Mouse (Mus musculus): ENCODE data around the gene Cby1.

DNA sequence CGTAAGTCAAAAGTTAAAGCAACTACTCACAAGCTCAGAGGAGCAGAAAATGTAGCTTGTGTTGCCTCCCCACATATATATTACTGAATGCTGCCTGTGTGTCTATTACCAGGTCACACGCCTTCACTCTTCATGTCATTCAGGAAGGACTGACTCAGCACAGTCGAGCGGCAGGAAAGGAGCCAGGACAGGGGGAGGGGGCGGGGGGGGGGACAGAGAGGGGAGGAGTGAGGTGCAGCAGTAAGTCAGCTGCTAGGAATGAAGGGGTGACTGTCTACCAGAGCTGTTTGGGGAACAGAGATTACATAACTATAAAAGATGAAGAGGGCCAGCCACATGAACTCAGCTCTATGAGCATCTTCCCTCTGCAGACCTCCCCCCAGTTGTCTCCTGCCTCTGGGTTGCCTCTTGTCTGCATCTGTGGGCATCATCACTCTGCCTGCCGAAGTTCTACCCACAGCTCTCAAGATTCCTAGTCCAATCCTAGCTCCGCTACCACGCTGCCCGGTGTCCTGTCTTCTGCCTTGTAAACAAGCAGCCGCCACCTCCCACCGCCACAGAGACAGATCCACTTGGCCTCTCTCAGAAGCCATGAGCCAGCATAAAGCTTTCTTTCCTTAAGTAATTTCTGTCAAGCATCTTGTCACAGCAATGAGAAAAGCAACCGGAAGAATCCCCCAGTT is 17.7 kb upstream of the Cby1 start:
- TF ChIP-seq POLR2A (IDR thresholded peaks at IDR 0.05; ENCODE audit: low read depth, low read length) (no peak), CTCF (IDR thresholded peaks at IDR 0.05; ENCODE audit: extremely low read depth, insufficient read length, insufficient replicate concordance, low read depth, low read length) (no peak)
